Mouse (Mus musculus) E14TG2a.4 (cell line): ENCODE measurements around the gene Pax8.

Experiments
- CTCF ChIP-seq: conservative IDR thresholded peaks from 2 replicates; pipeline ENCODE4 v1.5.1; 2014; ENCODE audit warnings: low read length
- NANOG ChIP-seq: IDR thresholded peaks from 2 replicates; pipeline ENCODE4 v1.6.1; 2014; ENCODE audit warnings: borderline replicate concordance, low read length, mixed read lengths
- POU5F1 ChIP-seq: IDR thresholded peaks from 2 replicates; pipeline ENCODE4 v1.6.1; 2014; ENCODE audit warnings: low read length, borderline replicate concordance

GRCm38 (mm10) chr2:24454429-24455011 lies 20.9 kb downstream of the Pax8 start:
- TF ChIP-seq CTCF (no peak), NANOG (no peak), POU5F1 (no peak)
